ENCODE assay signal across 25 mouse cellular contexts in genomic region chr14:105417458-105417960, GRCm38 (mm10).
A peak's percentile ranks its signal among the peaks of the same experiment; 100 is the strongest.
DNase-seq lines count a peak whose midpoint lies in the region; ATAC-seq lines count a peak whose summit lies in the region.
"Had no signal": no experiment of that assay in that cellular context is flagged by ENCODE, and none has a peak within 500 bp of the region (broad histone marks: within the 10 kb centered on the region; RNA-seq: fewer than 3 reads in every experiment).

No protein-coding gene starts in this region.

- DNase-seq in lung, postnatal 25 days (ENCODE audit: low spot score), result no peak
- peak; percentile 79 for DNase-seq in embryonic facial prominence, embryonic 14.5 days (ENCODE audit: low spot score)
- no peak for DNase-seq in limb, embryonic 10.5 days (ENCODE audit: low spot score)
- DNase-seq in yolk sac, embryonic 10.5 days (ENCODE audit: low spot score), result no peak
- no peak for DNase-seq in adrenal gland, postnatal 36 days
- DNase-seq: adrenal gland, postnatal 25 days; B cell, adult 2 months; cerebellum, adult 18-20 months; cerebellum, postnatal 10 days; kidney, adult 18-20 months; kidney, postnatal 36 days; lung, adult 2 months; right cerebral cortex, postnatal 14 days; thymus, postnatal 14 days had no signal

- H3K9me3 ChIP-seq in lung, embryonic 15.5 days, result no peaks in the 10 kb centered on the region
- H3K9me3 ChIP-seq in embryonic facial prominence, embryonic 14.5 days (ENCODE audit: control insufficient read depth, low read length), result no peaks in the 10 kb centered on the region
- H3K9me3 ChIP-seq in limb, embryonic 10.5 days (replicated peaks), result no peaks in the 10 kb centered on the region
- H3K9me3 ChIP-seq in limb, embryonic 15.5 days, result no peaks in the 10 kb centered on the region
- H3K9me3 ChIP-seq: kidney, embryonic 15.5 days; midbrain, embryonic 10.5 days; neural tube, embryonic 12.5 days; stomach, embryonic 15.5 days had no signal

- no peak overlapping the region for H3K9ac ChIP-seq in lung, embryonic 15.5 days
- no peak overlapping the region for H3K9ac ChIP-seq in embryonic facial prominence, embryonic 14.5 days (ENCODE audit: low read depth, low read length)
- no peak overlapping the region for H3K9ac ChIP-seq in limb, embryonic 15.5 days
- H3K9ac ChIP-seq: kidney, embryonic 15.5 days; liver, embryonic 14.5 days; neural tube, embryonic 12.5 days; stomach, embryonic 15.5 days had no signal

- no peak overlapping the region for H3K27ac ChIP-seq in lung, embryonic 15.5 days
- H3K27ac ChIP-seq in embryonic facial prominence, embryonic 14.5 days (replicated peaks; ENCODE audit: low read depth, low read length), result no peak overlapping the region
- H3K27ac ChIP-seq in limb, embryonic 10.5 days, result peak overlapping the region; percentile 64; the same call in 1 of the 2 replicates
- peak overlapping the region; percentile 50; the same call in 1 of the 2 replicates for H3K27ac ChIP-seq in limb, embryonic 15.5 days
- H3K27ac ChIP-seq: kidney, embryonic 15.5 days; liver, embryonic 14.5 days; midbrain, embryonic 10.5 days; neural tube, embryonic 12.5 days; stomach, embryonic 15.5 days had no signal

- peaks cover 2% of the 10 kb centered on the region; the same call in 1 of the 2 replicates for H3K4me1 ChIP-seq in lung, embryonic 15.5 days
- peaks cover 6% of the 10 kb centered on the region; the same call in 1 of the 2 replicates for H3K4me1 ChIP-seq in embryonic facial prominence, embryonic 14.5 days (ENCODE audit: control insufficient read depth, insufficient read depth, low read length)
- H3K4me1 ChIP-seq in limb, embryonic 10.5 days, result peaks cover 14% of the 10 kb centered on the region
- peaks cover 8% of the 10 kb centered on the region for H3K4me1 ChIP-seq in limb, embryonic 15.5 days
- H3K4me1 ChIP-seq: midbrain, embryonic 10.5 days; neural tube, embryonic 12.5 days; stomach, embryonic 15.5 days had no signal

- 45% methylated on average over 8 of the region's 8 CpGs for WGBS in lung, embryonic 15.5 days
- 38% methylated on average over 8 of the region's 8 CpGs for WGBS in embryonic facial prominence, embryonic 14.5 days
- 68% methylated on average over 8 of the region's 8 CpGs for WGBS in limb, embryonic 10.5 days
- 31% methylated on average over 8 of the region's 8 CpGs for WGBS in limb, embryonic 15.5 days

- peak; percentile 78; the same call in 1 of the 2 replicates for ATAC-seq in lung, embryonic 15.5 days (ENCODE audit: borderline replicate concordance, extremely low read depth, low FRiP score, low TSS enrichment)
- peak; percentile 2; the same call in 1 of the 2 replicates for ATAC-seq in embryonic facial prominence, embryonic 14.5 days (ENCODE audit: low read depth)
- ATAC-seq in limb, embryonic 15.5 days (ENCODE audit: insufficient number of reproducible peaks, low FRiP score, low TSS enrichment, low read depth), result no peak
- ATAC-seq: forebrain, embryonic 16.5 days; hindbrain, embryonic 16.5 days; midbrain, embryonic 16.5 days had no signal

- no peak overlapping the region for H3K4me2 ChIP-seq in lung, embryonic 15.5 days
- no peak overlapping the region for H3K4me2 ChIP-seq in embryonic facial prominence, embryonic 14.5 days (ENCODE audit: low read depth, low read length)
- H3K4me2 ChIP-seq in limb, embryonic 15.5 days, result no peak overlapping the region
- H3K4me2 ChIP-seq: kidney, embryonic 15.5 days; neural tube, embryonic 12.5 days; stomach, embryonic 15.5 days had no signal

- H3K27me3 ChIP-seq in lung, embryonic 15.5 days, result no peaks in the 10 kb centered on the region
- no peaks in the 10 kb centered on the region for H3K27me3 ChIP-seq in embryonic facial prominence, embryonic 14.5 days (replicated peaks; ENCODE audit: control insufficient read depth, insufficient read depth, low read length)
- H3K27me3 ChIP-seq in limb, embryonic 10.5 days (ENCODE audit: low read depth, poor library complexity, severe bottlenecking), result no peaks in the 10 kb centered on the region
- no peaks in the 10 kb centered on the region for H3K27me3 ChIP-seq in limb, embryonic 15.5 days
- H3K27me3 ChIP-seq: kidney, embryonic 15.5 days; neural tube, embryonic 12.5 days; stomach, embryonic 15.5 days had no signal

- H3K36me3 ChIP-seq in lung, embryonic 15.5 days, result no peaks in the 10 kb centered on the region
- H3K36me3 ChIP-seq in embryonic facial prominence, embryonic 14.5 days (ENCODE audit: control insufficient read depth, insufficient read depth, low read length), result no peaks in the 10 kb centered on the region
- H3K36me3 ChIP-seq in limb, embryonic 10.5 days, result no peaks in the 10 kb centered on the region
- H3K36me3 ChIP-seq in limb, embryonic 15.5 days, result no peaks in the 10 kb centered on the region
- H3K36me3 ChIP-seq: kidney, embryonic 15.5 days; midbrain, embryonic 10.5 days; neural tube, embryonic 12.5 days; stomach, embryonic 15.5 days had no signal

- no peak overlapping the region for H3K4me3 ChIP-seq in lung, embryonic 15.5 days
- H3K4me3 ChIP-seq in embryonic facial prominence, embryonic 14.5 days (ENCODE audit: low read depth, low read length), result no peak overlapping the region
- H3K4me3 ChIP-seq in limb, embryonic 10.5 days, result no peak overlapping the region
- no peak overlapping the region for H3K4me3 ChIP-seq in limb, embryonic 15.5 days
- H3K4me3 ChIP-seq: erythroblast, embryonic 14.5 days; kidney, embryonic 15.5 days; midbrain, embryonic 10.5 days; neural tube, embryonic 12.5 days; stomach, embryonic 15.5 days had no signal

Comparison
In these comparisons a context has a peak if more than half of its experiments do, and no peak if none do; other contexts are left out.
1. H3K27ac ChIP-seq: peak in limb, embryonic 10.5 days (single experiment) and limb, embryonic 15.5 days (single experiment); none in lung, embryonic 15.5 days (single experiment) and embryonic facial prominence, embryonic 14.5 days (single experiment).